Mouse (Mus musculus) c-Kit-positive CD71-positive TER-119-negative erythroid progenitor cells, embryonic 14.5 days (primary cell): Measurements from ENCODE around the gene Gpbp1l1.

Experiments
- DNase-seq: peaks from one replicate; pipeline ENCODE4 v3.0.0-alpha.2; 2013; ENCODE audit warnings: low read depth

Gpbp1l1 gene

GRCm38 (mm10) chr4:116635197-116635596 lies 77.7 kb downstream of the Gpbp1l1 start:
- DNase-seq = no peak

GRCm38 (mm10) chr4:116638821-116639220 lies 81.4 kb downstream of the Gpbp1l1 start:
- no peak for DNase-seq

- no peak for DNase-seq
Observed at GRCm38 (mm10) chr4:116642071-116642470, 84.6 kb downstream of the Gpbp1l1 start.
